Mouse (Mus musculus) NIH3T3 (cell line): ENCODE results near the gene Gal3st1.
"Not testable (repeated sequence)": the region's sequence is repeated elsewhere in the genome, so short reads cannot be mapped to it uniquely, and the experiment has no call there.

Experiments used
- DNase-seq: peaks from one replicate; pipeline ENCODE4 v3.0.0-alpha.2; 2012; ENCODE audit warnings: low read depth

Gene Gal3st1

DNA sequence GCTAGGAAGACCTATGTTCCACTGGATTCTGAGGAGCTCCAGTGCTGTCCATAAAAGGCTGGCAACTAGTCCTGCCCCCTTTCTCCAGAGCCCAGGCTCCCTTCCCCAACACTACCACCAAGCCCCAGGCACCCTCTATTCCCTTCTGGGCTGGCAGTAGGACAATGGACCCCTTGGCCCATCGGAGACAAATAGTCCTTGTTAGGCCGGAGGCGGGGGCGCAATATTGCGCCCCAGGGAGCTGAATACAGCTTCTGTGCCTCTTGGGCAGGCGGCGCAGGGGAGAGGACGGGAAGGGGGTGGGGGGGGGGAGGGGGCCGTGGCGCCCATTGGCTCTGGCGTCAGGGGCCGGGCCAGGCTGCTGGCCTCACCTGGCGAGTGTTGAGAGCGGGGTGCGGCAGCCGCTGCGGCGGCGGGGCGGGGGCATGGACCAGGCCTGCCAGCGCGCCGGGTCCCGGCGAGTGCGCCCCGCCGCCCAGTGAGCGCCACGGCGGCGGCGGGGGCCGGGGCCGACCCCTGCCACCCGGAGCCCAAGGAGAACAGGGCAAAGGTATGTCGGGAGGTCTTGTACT, at the start of gene Gal3st1:
Gene Gal3st1 (plus strand): TSS at position 346 of the 572 bp plus-strand sequence.
- no peak for DNase-seq

DNA sequence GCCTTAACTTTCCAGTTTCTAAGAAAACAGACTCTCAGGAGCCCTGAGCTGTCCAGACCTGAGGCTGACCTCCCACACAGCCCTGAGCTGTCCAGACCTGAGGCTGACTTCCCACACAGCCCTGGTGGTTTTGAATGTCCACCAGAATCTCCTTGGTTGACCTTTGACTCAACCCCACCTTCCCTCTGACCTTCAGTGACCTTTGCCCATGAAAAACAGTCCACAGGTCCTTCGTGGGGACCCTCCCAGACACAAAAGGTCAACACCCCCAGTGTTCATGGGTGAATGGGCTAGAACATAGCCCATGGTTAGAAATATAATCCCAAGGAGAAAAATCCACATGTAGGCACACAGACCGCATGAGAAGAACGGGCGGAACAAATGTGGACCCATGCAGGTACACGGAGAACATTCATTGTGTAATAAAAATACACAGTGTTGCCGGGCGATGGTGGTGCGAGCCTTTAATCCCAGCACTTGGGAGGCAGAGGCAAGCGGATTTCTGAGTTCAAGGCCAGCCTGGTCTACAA, 49.6 kb upstream of the Gal3st1 start:
- no peak for DNase-seq

DNA sequence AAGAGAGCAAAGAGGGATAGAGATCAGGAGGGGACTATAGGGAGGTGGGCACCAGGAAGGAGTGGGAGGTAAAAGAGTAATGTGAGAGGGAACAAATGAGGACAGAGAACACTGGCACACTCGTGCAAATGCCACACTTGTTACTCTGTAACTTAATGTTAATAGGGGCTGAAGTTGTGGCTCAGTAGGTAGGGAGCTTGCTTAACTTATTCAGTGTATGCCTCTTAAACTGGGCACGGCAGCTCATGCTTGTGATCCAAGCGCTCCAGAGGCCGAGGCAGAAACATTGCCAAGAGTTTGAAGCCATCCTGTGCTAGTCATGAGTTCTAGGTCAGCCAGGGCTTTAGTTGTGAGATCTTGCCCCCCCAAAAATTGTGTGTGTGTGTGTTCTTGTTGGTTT, 48.3 kb upstream of the Gal3st1 start:
- DNase-seq = no peak

DNA sequence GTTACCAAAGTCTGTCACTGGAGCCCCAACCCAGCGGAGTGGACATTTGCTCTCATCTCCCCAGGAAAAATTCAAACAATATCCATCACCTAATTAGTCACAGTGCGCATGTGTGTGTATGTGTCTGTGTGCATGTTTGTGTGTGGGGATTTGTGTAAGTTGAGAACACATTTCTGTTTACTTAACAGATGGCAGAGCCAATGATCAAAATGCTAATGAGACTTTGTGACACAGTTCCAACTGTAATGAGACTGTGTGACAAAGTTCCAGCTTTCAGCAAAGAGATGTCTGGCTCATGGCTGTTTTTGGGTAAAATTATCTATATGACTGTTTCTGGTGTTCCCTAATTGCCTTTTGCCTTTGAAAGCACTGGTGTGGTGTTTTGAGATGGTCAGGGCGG, 47.1 kb upstream of the Gal3st1 start:
- no peak for DNase-seq

DNA sequence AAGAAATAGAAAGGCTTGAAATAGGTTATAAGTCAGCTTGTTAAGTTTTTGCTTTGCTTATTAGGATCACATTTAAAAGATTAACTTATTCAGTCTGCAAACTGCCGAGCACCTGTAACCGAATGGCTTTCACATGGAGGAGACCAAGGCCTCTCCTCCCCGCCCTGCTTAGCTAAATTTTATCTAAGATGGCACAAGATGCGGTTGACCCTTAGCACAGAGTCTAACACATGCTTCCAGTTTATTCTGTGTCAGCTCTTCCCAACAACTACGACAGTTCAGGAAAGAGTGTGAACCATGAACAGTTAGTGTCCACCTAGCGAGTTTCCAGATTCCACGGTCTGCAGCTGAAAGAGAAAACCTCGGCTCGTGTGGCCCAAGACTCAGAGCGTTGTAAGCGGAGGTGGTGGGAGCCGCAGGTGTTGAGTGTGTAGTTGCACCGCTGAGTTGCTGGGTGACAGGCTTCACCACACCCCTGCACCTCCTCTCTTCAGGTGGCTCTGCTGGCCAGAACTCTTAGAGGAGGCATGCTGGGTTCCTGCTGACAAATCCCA, 46.0 kb upstream of the Gal3st1 start:
- no peak for DNase-seq

DNA sequence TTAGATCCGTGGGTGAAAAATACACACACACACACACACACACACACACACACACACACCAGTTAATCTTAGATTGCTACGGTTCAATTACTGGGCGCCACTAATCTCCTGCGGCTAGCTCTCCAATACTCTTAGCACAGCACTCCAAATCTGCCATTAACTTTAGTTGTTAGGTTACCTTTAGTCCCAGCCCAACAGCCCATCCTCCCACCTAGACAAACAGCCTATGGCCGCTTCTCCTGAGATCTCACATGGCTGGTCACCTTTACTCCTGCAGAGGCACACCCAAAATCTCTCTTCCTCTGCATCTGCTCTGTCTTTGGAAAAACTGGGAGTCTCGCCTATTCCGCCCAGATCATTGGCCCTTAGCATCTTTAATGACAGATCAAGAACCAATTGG, 42.1 kb upstream of the Gal3st1 start:
- DNase-seq = no peak

DNA sequence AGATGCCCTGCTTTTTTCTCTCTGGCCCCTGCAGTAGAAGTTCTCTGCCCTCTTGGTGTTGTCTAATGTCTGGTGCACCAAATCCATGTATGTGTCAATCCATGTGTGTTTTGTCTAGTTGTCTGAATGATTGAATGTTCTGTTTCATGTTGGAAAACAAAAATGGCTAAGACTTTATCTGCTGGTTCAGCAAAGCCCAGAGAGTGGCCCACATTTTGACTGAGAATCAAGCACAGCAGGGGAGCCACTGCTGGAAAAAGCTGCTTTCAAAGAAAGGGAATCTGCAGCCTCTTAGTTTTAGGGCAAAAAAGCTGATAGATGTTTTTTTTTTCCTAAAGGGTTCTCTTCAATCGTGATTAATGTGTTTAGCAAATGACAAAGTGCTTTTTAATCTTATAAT, 37.0 kb upstream of the Gal3st1 start:
- DNase-seq = no peak

DNA sequence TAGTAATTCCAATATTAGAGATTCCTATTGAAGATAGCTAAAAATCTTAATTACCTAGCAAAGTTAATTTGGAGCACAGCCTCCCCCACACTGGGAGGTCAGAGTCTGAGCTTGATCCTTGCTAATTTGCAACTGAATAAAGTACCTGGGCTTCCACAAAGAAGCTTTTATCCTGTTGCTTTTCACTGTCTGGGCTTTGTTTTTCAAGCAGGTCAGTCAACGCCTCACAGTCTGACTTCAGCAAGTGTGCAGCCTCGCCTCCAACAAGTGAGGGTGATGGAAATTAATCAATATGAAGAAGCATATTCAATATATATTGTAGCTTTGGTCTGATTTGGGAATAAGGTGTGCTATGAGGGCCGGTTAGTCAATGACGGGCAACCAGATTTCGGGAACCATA, 28.6 kb upstream of the Gal3st1 start:
- DNase-seq = not testable (repeated sequence)

DNA sequence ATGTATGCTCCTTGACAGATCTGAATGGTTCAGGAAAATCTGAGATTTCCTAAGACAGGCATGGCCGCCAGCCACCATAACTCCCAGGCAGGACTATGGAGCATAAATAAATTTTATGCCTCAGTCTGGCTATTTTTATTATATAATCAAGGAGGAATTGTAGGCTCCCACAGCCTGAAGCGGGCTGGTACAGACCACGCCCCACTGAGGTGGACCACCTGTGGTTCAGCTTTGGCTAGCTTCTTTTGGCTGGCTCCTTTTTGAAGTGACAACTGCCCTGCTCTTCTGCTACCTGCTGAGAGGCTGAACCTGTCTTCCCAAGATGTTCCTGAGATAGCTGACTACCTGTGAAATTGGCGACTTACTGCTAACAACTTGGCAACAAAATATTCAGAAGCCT, 28.1 kb upstream of the Gal3st1 start:
- DNase-seq = not testable (repeated sequence)

DNA sequence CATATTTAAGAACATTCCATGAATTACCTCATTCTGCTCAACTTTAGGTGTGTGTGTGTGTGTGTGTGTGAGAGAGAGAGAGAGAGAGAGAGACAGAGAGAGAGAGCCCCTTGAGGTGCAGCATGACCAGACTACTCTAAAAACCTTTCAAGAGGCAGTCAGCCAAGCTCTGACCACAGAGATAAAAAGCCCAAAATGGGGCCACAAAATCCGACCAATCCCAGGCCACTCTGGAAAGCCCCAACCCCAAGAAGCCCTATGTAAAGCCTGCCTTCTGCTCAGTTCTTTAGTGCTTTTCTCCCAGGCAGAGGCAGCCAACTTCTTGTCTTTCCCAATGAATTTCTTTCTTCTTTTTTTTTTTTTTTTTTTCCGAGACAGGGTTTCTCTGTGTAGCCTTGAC, 22.5 kb upstream of the Gal3st1 start:
- DNase-seq = peak; percentile 51

DNA sequence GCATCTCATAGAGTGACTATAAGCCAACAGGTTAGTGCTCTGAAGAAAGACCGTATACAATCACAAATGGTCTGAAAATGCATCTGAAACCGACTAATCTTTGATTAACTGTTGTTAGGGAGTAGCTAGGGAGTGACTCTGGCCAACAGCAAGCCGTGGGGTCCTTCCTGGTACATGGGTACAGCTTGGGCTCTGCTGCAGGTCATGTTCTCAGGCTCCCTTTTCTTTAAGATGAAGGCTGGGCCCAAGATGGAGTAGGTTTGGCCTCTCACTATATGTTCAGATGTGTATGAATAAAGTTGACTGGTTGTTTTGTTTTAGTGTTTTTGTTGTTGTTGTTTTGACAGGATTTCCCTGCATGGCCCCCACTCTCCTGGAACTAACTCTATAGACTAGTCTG, 21.7 kb upstream of the Gal3st1 start:
- no peak for DNase-seq

DNA sequence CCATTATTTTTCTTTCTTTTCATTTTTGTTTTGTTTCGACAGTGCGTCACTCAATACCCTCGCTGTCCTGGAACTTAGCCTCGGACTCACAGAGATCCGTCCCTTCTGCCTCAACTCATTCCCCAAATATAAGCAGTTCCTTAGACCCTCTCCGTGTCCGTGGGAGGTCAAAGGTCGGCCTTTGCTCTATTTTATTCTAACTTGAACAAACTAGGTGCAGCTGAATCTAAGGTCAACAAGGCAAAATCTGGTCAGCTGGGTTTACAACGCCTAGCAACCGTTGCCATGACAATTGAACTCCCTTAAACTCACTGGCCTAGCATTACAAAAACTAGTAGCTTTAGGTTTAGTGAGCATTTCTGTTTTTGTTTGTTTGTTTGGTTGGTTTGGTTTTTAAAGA, 20.3 kb upstream of the Gal3st1 start:
- no peak for DNase-seq

DNA sequence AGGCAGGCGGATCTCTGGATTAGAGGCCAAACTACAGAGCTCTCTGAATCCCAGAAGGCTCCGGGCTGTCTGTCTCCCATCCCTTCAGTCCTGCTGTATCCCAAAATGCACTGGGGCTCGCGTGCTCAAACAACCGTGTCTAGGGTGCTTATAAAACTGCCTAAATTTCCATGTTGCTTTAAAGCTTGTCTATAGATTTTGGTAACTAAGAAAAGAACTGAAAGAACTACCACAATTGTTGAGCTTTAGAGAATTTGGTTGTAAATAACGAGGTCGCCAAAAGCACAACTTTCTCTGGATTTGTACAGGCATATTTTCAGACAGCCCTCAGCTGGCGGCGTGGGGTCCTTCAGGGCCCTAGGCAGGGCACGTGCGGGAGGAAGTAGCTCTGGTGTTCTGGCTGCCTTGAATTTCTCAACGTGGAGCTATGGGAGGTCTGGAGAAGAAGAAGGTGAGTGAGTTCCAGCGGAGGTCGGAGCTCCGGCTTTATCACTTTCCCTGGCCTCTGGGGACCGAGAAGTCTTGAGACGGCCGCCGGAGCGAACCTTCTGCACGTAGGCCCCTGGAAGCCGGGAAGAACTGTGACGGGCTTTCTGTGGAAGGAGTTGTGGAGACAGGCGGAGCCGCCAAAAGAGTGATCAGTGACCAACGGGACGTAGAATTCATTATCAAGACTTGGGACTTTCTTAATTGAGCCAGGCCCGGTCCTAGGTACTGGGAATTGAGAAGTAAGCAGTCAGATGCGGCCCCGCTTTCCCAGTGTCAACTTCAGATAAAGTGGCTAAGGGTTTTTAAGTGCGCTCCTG, 19.6 kb upstream of the Gal3st1 start, which contains the start of gene Pes1:
Gene Pes1 (plus strand): TSS at position 366 of the 806 bp plus-strand sequence.
- peak; percentile 89 for DNase-seq

DNA sequence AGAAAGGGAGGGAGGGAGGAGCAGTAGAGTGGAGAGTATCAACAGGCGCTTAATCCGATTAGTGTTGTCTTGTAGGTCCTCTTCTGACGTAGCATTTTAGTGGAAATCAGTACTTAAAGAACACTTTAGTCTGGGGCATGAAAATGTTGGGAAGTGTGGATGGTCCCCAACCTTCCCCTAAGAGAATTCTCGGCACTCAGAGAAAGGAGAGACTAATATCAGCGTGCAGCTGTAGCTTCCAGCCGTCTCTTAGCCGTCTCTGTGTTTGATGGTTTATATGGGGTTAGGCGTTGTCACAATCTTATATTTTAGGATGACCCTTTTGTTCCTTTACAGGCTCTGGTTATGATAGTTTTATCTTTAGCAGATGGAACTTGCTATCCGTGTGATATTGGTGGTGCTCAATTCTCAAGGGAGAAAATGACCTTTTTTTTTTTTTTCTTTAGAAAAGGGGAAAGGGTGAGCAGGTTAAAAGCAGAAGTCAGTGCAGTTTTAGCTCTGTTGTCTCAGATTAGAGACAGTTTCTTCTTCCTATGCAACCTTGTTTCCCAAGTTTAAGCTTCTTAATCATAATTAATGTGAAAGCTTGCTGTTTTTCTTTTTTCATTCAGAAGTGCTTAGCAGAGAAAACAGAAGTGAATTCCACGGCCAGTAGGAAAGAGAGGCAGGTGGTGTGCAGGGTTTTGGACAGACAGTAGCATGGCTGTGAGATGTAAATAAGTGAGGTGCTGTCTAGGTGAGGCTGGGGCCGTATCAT, 18.8 kb upstream of the Gal3st1 start:
- no peak for DNase-seq

DNA sequence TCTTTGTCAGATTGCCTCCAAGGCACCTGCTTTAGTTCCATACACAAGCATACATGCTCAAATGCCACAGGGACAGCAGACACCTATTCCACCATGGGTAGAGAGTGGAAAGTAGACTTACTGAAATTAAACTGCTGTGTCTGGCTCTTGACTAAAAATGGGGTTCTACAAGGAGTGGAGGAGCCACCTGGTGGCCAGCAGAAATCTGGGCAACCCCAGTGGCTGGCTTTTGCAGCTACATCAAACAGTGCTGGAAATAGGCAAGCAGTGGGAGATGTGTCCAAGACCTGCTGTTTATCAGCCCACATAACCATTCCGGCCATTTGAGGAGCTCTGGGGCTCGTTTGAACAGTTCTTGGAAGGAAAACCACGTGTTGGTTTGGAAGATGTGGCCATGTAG, 13.6 kb upstream of the Gal3st1 start:
- peak; percentile 55 for DNase-seq

DNA sequence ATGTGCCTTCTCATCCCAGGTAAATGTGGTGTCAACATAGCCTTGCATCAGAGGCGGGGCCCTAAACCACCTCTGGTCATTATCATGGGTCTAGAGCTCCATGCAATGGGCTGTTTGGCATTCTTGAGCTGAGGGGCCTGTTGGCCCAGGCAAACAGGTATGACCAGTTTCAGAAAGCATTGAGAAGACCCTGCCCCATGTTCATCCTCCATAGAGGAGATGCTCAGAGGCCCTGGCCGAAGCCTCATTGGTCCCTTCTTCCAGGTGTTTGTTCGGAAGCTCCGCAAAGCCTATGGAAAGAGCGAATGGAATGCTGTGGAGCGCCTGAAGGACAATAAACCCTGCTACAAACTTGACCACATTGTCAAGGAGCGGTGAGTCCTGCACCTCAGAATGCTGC, 13.1 kb upstream of the Gal3st1 start:
- DNase-seq = no peak

DNA sequence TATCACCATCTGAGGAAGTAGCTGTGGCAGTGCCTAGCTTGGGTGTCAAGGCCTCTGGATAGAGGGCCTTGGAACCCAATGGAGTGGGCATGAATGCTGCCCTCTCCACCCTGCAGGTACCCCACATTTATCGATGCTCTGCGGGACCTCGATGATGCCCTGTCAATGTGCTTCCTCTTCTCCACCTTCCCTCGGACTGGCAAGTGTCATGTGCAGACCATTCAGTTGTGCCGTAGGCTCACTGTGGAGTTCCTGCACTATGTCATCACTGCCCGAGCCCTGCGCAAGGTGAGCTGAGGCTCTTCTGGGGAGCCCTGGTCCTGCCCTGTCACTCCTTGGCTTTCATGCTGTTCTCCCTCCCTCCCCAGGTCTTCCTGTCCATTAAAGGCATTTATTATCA, 10.4 kb upstream of the Gal3st1 start:
- DNase-seq = no peak

DNA sequence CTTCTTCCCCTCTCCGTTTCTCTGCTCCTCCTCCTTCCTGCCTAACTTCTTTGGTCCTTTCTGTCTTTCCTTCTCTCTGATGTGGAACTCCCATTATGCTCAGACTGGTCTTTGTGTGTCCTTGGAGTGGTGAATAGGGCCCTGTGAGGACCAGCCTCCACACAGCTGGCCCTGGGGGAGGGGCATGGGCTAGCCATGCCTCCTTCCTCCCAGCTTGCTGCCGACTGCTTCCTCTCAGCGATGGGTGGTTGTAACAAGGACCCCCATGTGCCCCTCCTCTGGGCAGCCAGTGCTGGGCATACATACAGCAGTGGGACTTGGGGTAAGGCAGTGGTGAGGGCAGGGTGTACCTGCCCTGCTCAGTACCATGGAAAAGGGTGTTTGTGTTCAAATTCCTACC, 9.1 kb upstream of the Gal3st1 start:
- no peak for DNase-seq

DNA sequence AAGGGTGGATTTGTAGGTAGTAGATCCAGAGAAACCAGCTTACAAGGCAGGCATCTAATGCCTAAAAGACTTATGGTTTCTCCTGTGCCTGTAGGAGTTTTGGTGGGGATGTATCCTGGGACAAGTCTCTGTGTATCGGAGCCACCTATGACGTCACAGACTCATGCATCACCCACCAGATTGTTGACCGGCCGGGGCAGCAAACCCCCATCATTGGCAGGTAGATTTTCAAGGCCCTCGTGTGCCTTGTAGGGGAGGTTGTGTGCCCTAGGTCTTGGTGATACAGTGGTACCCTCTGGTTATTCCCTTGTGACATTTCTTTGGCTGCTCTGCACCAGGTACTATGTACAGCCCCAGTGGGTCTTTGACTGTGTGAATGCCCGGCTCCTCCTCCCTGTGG, 6.8 kb upstream of the Gal3st1 start, which contains the start of gene 4930556J24Rik:
Gene 4930556J24Rik (minus strand): TSS at position 101 of the 400 bp plus-strand sequence.
- DNase-seq = no peak

DNA sequence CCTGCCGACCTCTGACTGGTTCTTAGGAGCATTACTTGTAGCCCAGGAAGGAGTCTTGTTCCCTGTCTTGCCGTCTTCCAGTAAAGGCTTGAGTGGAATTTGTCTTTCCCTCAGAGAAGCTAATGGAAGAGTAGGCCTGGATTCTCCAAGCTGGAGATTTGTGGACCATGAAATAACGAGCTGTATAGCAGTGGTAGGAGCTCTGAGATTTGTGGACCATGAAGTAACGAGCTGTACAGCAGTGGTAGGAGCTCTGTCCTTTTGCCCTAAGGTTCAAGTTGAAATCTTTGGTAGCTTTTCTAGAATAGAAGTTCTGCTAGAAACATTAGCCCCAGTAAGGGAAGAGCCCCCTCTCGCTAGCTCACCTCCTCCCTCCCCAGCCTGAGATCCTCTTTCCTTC, 5.0 kb upstream of the Gal3st1 start:
- DNase-seq = no peak

DNA sequence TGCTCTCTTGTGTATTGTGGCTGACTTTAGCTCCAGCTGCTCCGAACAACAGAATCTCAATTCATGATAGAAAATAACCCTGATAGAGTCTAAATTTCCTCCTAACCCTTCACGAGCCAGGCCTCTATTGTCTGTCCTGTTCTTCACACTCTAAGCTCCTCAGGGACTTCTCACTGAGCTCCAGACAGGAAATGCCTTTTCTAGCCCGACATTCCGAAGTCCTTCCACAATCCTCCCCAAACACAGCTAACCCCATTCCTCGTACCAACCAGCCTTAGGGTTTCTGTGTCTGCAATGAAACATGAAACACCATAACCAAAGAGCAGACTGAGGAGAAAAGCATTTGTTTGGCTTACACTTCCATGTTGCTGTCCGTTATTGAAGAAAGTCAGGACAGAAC, 1.9 kb upstream of the Gal3st1 start:
- DNase-seq = no peak
